Mouse (Mus musculus) neutrophil, adult 5-6 weeks (primary cell): ENCODE results near the gene Serpinb11. TPM values are rescaled to one million over a fixed set of nuclear protein-coding genes. Genes with fewer than 3 reads are reported as not detected.

ENCODE experiments used
- total RNA-seq: library from RNA; stranded (forward); fragments of 200-1000 nt; gene quantifications from 2 replicates; pipeline ENCODE4 v1.2.3, GENCODE M21; 2017

The Serpinb11 gene
- total RNA-seq, 1 experiment from 2014 or later = 1.4 TPM

Other genes with a start within 250 kb of the Serpinb11 start
- not detected in 2 replicates for gene Serpinb3b, start 82.8 kb upstream of the Serpinb11 start, total RNA-seq
- not detected in 2 replicates for gene Serpinb3c, start 82.8 kb upstream of the Serpinb11 start, total RNA-seq
- gene Serpinb7, start 38.5 kb downstream of the Serpinb11 start, total RNA-seq = 1.6 and 2.2 TPM in 2 replicates
- 0.61 and 1.5 TPM in 2 replicates for gene Serpinb2, start 150.2 kb downstream of the Serpinb11 start, total RNA-seq
- gene Serpinb8, start 228.8 kb downstream of the Serpinb11 start, total RNA-seq = 1.7 and 3.3 TPM in 2 replicates